Mouse (Mus musculus): ENCODE measurements around the gene Ndufc2. TPM values are rescaled to one million over a fixed set of nuclear protein-coding genes. Genes with fewer than 3 reads are reported as not detected.

Ndufc2 gene
- polyA plus RNA-seq, 1 experiment from 2014 or later, result 221 TPM

Other genes starting within 250 kb of the Ndufc2 start
- gene Usp35, start 68.0 kb upstream of the Ndufc2 start, polyA plus RNA-seq (2015; fragmentation: Nextera tagmentation; extraction: Ambion mirVana), result 0.07 and 0.14 TPM in 2 replicates
- gene Kctd21, start 67.7 kb upstream of the Ndufc2 start, polyA plus RNA-seq (2015; fragmentation: Nextera tagmentation; extraction: Ambion mirVana), result 0.92 and 1.0 TPM in 2 replicates
- gene Alg8, start 28.4 kb upstream of the Ndufc2 start, polyA plus RNA-seq (2015; fragmentation: Nextera tagmentation; extraction: Ambion mirVana), result 41.3 and 45.9 TPM in 2 replicates
- 0.12 TPM in 1 of 2 replicates, not detected in the other for gene Thrsp, start 17.7 kb downstream of the Ndufc2 start, polyA plus RNA-seq (2015; fragmentation: Nextera tagmentation; extraction: Ambion mirVana)
- 10.6 and 10.7 TPM in 2 replicates for gene Kctd14, start 51.3 kb downstream of the Ndufc2 start, polyA plus RNA-seq (2015; fragmentation: Nextera tagmentation; extraction: Ambion mirVana)
- gene Ints4, start 81.0 kb downstream of the Ndufc2 start, polyA plus RNA-seq (2015; fragmentation: Nextera tagmentation; extraction: Ambion mirVana), result 22.0 and 24.7 TPM in 2 replicates
- gene Aamdc, start 179.5 kb downstream of the Ndufc2 start, polyA plus RNA-seq (2015; fragmentation: Nextera tagmentation; extraction: Ambion mirVana), result 15.9 and 16.0 TPM in 2 replicates
- 7.4 and 9.0 TPM in 2 replicates for gene Rsf1, start 179.9 kb downstream of the Ndufc2 start, polyA plus RNA-seq (2015; fragmentation: Nextera tagmentation; extraction: Ambion mirVana)

Measured in liver, embryonic 13.5 days (tissue).